Mouse (Mus musculus): ENCODE measurements around the gene Ftsj1. TPM values are rescaled to one million over a fixed set of nuclear protein-coding genes. Genes with fewer than 3 reads are reported as not detected.

The Ftsj1 gene
- total RNA-seq (2022): 10 to 100 TPM; 22.0 to 31.7 (median 26.1) TPM

DNA sequence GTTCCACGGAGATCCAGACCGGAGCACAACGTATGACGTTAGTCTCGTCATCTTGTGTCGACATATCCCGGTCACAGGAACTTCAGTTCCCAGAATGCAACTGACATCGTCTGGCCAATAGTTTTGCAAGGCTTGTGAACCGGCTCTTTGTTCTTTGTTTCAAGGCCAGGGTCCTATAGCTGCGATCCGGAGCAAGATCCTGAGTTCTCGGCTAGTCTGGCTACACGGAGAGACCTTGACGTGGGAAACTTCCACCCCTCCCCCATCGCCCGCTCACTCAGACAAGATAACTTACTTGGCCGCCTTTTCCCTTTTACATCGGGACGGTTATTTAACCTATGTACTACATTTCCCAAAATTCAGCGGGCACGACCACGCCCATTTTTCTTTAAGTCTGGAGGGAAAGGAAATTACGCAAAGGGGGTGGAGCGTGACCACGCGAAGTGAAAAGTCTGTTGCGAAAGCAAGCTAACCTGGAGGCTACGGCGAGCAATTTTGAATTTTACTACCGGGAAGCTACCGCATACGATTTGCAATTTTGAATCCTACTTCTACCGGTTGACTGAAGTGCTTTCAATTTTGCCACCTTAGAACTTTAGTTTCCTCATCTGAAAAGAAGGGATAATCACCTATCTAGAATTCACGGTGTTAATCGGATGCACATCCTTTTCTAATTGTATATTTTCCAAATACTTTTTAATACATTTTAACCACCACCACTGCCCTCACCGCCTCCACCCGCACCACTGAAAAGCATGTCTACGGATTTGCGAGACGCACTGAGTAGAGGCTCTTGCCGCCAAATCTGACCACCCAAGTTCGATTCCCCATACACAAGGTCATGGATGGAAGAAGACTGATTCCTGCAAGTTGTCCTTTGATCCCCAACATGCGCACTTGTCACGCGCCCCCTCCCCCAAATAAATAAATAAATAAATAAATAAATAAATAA lies at the start of gene Ftsj1:
Gene Ftsj1, minus strand, starts transcription at position 73 of the 952 bp plus-strand sequence.
- peak; percentile 82 to 84 for DNase-seq (ENCODE audit: low spot score in 2 of 2)

DNA sequence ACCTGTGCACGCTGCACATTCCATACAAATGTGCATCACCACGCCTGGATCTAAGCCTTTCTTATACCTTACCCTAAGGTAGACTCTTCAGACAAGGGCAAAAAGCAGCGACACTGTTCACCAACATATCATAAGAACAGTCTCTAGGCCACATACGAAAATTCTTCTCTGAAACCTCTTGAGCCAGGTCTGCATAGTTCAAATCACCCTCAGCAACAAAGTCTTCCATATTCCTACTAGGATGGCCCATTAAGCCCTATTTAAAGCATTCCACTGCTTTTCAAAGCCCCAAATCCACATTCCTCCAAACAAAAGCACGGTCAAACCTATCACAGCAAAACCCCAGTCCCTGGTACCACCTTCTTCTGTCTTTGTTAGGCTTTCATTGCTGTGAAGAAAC lies 36.4 kb upstream of the Ftsj1 start:
- no peak for DNase-seq (ENCODE audit: low spot score in 2 of 2)

DNA sequence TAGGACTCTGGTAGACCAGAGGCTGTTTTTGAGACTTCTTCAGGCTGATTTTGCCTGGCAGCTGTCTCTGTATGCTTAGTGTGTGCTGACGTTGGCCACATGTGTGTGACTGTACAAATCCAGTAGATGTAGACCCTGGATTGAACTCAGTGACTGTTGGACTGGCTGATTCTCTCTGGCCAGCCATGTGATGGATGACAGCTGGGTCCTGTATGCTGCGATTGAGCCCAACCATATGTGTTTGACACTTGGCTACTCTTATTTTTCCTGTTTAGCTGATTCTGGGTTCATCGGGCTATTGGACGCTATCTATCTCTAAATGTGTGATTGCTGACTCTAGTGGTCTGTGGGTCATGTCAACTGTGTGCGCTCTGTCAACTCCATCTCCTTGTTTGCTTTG lies 21.9 kb upstream of the Ftsj1 start:
- no peak for DNase-seq (ENCODE audit: low spot score in 2 of 2)

DNA sequence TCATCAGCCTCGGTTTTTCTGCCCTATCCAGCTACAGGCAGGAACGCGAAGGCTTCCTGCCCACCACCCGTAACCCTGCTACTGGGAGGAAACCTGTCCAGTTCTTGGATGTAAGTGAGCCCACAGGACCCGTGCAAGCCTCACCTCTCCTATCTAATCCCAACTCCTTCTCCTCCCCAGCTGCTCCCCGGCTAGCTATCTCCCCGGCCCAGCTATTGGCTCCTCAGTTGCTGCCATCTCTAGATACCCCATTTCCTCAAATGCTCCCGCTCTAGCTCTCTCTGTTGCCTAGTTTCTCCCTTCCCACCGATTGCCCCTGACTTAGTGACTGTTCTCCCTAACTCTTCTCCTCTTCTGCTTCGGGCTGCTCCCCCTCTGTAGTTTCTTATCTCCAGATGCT lies 19.8 kb upstream of the Ftsj1 start:
- DNase-seq (ENCODE audit: low spot score in 2 of 2): no peak

DNA sequence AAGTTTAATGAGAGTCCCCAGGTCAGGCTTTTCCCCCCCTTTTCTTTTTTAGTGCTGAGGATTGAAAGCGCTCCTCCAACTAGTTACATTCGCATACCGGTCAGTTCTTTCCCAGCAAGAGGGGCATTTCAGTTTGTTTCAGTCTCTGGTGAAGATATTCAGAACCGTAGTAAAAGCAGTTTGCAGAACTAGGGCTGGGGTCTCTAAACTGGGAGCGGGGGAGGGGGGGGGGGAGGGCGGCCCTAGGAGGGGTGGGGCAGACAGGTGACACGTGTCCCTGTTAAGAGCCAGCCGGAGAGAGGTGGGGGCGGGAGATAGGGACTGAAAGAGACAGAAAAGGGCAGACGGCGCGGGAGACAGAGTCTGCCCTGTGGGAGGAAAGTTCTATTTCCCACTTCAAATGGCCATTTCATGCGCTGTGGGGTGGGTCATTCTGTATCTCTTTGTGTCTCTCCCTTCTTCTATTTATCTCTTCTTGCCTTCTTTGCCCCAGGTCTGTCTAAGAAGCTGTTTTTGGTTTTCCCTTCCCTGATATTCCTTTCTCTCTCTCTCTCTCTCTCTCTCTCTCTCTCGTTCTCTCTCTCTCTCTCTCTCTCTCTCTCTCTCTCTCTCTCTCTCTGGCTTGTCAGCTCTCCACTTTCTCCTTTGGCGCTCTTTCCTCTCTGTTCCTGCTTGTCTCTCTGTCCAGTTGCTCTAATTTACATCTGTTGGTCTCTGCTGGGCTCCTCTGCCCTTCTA lies 19.0 kb upstream of the Ftsj1 start, which contains the start of gene Slc38a5:
Gene Slc38a5, plus strand, starts transcription at position 51 of the 738 bp plus-strand sequence.
- DNase-seq (ENCODE audit: low spot score in 2 of 2): no peak

DNA sequence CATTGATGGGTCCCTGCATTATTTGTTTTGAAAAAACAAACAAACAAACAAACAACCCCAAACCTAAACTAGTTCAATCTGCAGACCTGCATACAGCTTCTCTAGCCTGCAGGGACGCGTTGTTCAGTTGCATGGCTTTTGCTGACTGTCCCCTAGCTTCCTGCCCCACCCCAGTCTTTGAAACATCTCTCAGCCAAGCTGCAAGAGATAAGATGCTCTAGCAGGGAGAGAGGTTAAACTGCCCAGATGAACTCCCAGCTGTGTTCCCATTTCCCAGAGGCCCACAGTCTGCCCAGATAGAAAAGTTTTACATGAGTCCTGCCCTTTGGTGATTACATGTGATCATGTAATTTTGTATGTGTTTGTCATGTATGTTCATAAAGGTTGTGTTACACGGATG lies 12.0 kb upstream of the Ftsj1 start:
- DNase-seq (ENCODE audit: low spot score in 2 of 2): no peak

DNA sequence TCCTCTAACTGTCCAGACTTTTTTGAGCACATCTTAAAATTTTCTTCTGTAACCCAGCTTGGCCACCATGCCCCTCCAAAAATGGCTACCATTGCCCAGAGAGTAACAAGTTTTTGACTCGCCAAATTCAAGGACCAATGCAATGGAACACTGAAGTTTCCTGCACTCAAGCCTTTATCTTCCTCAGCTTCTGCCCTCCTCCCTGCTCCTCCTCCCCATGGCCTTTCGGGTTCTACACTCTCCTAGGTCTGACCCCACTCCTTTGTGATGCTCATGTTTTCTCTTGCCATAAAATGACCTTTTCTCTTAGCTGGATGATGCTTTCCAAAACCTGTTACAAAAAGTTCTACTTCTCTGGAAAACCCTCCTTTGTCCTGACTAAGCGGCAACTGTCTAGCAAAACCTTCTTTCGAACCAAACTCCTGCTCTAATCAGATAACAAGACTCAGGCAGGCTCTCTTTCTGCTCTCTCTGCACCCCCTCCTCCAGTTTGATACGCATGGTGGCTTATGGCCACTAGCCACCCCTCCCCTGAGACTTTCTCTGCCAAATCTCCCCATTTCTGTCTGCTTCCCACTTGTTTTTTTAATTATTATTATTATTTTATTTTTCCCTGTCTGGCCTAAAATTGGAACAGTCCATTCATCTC lies 11.1 kb upstream of the Ftsj1 start:
- DNase-seq (ENCODE audit: low spot score in 2 of 2): no peak

DNA sequence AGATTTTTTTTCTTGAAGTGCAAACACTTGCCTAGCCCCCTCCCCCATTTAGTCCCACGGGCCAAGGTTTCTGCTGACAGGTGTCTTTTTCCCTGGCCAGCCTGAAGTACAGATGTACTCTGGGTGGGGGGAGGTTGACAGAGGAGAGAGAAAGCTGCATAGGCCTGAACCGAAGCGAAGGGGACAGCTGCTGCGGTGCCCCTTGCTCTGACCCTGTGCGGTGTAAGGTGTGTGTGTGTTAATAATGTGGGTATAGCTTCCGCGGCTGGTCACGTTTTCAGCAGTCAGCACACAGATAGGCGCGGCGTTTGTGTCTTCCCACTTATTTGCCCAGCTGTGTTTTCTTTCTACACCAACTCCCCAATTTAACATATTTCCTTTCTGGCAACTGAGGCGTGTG lies 7.3 kb upstream of the Ftsj1 start:
- no peak for DNase-seq (ENCODE audit: low spot score in 2 of 2)

DNA sequence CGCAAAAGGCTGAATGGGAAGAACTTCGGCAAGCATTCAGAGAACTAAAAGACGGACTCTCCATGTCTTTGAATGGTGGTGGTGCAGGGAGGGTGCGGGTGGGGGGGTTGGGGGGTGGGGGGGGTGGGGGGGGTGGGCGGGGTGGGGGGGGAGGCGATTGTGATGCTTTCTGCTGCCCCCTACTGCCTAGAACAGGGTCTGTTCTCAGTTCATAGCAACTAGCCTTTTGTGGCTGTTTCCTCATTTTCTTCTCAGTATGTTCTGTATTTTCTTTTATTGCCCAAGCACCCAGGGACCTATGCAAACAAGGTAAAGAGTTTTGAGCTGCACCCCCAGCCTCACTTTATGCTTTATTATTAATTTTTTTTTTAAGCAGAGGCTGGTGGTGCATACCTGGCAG lies 3.6 kb upstream of the Ftsj1 start:
- DNase-seq (ENCODE audit: low spot score in 2 of 2): no peak

DNA sequence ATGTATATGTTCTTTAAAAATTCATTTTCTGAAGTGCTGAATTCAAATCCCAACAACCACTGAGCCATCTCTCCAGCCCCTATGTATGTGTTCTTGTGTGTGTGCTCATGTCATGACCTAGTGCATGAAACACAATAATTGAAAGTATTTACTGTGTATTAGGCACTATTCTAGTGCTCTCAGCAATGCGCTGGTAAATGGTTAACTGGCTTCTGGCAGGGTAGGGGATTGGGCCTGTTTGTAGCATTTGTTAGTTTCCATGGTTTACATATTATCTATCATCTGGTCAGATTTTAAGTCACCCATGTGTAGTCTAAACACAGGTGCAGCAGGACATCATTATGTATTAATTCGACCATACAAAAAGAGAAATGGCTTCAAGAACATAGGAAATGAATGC lies 1.5 kb upstream of the Ftsj1 start:
- no peak for DNase-seq (ENCODE audit: low spot score in 2 of 2)

DNA sequence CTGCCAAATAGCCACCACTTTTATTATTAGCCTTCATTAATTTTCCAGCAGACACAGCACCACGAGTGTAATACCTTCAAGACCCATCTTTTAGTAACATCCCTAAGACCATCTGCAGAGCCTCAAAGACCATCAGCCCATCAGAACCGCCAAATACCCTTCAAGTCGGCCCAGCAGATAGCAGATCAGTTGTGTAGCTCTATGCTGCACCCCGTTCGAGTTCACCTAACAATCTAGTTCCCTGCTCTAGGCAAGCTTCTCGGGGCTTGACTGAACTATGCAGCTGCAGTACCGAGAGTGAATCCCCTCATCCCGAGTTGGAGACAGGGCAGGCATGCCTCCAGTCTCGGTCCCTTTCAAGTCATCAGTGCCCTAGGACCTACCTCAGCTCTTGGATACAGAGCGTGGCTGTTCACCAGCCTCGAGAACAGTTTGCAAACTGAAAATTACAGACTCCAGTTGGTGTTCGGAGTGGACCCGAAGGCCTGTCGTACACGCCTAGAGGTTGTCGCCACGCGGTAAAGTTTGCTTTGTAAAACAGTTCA lies 345 bp downstream of the Ftsj1 start:
- no peak for DNase-seq (ENCODE audit: low spot score in 2 of 2)

DNA sequence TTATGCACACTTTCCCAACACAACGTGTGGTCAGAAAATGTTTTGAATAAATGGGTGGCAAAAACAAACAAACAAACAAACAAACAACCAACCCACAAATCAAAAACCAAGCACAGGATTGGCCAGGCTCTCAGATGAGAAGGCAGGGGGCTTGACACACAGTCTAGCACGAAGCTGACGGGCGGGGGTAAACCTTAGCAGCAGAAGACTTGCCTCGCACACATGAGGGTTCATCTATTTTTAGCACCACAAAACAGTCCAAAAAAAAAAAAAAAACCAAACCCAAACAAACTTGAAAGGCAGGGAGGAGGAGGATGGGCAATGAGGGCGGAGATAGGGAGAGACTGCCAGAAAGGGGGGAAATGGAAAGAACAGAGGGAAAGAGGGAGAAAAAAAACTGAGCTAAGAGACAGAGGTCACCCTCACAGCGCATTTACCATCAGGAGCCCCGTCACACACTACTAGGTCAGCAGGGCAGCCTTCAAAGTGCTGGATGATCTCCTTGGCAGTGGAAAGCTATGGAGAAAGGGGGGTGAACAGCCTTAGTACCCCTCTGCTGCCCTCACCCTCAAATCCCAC lies 3.6 kb downstream of the Ftsj1 start:
- DNase-seq (ENCODE audit: low spot score in 2 of 2): no peak

DNA sequence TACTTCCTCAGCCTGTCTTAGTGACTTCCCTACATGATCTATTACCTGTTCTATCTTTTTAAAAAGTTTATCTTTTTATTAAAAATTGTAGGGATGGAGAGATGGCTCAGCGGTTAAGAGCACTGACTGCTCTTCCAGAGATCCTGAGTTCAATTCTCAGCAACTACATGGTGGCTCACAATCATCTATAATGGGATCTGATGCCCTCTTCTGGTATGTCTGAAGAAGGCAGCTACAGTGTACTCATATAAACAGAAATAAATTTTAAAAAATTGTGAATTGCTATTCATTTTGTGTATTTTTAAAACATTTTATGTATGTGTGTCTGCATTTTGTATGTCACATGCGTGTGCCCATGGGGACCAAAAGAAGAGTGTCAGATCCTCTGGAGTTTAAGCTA lies 4.5 kb downstream of the Ftsj1 start:
- DNase-seq (ENCODE audit: low spot score in 2 of 2): no peak

DNA sequence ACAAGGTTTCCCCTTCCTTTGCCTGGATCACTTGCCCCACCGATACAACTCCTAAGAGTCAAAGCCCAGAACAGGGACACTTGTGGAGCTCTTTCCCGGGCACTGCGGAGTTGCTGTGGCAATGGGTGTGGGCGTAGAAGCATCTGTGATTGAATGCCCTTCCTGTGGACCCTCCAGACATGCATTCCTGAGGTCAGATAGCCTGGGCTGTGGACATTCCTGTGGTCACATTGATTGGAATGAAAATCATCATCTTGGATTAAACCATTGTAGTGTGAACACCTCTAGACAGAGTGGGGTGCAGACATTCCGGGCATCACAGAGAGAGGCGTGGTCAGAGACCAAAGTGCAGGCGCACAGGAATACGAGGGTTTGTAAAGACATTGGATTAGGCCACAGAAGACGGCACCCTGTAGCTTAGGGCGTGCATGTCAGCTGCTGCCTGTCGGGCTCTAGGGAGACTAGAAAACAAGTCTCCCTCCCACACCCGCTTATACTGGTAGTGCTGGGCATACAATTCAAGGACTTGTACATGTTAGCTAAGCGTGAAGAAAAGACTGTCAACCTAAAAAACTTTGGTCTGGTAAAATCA lies 13.3 kb downstream of the Ftsj1 start:
- DNase-seq (ENCODE audit: low spot score in 2 of 2): no peak

DNA sequence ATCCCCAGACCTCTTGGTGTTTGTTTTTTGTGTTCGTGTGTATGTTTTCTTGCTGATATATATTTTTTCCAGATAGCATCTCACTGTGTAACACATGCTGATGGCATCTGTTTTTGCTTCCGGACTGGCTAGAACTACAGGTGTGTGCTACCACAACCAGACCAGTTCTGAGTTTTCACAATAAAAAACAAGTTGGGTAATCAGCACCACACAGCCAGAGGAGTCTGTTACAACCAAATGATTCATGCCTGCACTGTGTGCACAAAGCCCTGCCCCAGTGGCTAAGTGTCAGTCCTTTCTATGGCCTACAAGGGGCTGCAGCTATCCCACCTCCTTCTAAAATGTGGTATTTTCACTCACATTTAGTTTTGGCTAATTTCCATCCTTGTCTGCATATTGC lies 15.5 kb downstream of the Ftsj1 start:
- DNase-seq (ENCODE audit: low spot score in 2 of 2): no peak

DNA sequence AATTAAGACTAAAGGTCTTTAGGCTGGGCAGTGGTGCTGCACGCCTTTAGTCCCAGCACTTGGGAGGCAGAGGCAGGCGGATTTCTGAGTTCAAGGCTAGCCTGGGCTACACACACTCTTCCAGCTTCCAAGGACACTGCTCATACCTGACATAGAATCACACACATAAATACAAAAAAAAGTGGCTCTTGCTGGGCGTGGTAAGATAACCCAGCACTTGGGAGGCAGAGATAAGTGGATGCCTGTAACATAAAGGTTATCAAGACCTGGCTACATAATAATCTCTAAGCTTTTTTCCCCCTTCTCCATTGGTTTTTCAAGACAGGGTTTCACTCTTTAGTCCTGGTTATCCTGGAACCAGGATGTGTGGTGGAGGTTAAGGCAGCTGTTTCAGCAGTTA lies 18.6 kb downstream of the Ftsj1 start:
- no peak for DNase-seq (ENCODE audit: low spot score in 2 of 2)

DNA sequence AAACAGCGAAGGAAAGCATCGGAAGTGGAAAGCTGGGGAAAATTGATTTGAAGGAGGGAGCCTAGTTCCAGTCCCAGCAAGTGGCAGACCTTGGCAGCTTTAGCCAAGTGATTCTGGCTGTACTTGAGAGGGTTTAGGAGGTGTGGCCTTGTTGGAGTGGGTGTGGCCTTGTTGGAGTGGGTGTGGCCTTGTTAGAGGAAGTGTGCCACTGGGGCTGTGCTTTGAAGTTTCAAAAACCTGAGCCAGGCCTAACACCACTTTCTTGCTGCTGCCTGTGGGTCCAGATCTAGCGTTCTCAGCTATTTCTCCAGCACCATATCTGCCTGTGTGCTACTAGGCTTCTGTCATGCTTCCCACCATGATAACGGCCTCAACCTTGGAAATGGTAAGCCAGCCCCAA lies 21.9 kb downstream of the Ftsj1 start:
- no peak for DNase-seq (ENCODE audit: low spot score in 2 of 2)

DNA sequence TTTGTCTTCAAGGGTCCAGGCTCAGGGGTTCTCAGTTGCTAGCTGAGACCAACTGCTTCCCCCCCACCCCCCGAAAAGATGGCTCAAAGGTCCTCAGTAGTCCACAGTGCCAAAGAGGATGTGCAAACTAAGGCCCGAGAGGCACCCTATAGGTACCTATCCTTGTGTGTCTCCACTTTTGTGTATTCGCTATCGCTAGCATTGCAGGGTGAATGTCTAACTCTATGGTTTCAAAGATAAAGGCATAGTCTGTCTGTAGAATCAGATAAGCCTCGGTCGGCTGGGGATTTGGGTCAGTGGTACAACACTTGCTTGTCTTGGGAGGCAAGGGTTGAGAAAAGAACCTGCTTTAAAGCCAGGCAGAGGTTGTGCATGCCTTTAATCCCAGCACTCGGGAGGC lies 28.7 kb downstream of the Ftsj1 start:
- DNase-seq (ENCODE audit: low spot score in 2 of 2): no peak

DNA sequence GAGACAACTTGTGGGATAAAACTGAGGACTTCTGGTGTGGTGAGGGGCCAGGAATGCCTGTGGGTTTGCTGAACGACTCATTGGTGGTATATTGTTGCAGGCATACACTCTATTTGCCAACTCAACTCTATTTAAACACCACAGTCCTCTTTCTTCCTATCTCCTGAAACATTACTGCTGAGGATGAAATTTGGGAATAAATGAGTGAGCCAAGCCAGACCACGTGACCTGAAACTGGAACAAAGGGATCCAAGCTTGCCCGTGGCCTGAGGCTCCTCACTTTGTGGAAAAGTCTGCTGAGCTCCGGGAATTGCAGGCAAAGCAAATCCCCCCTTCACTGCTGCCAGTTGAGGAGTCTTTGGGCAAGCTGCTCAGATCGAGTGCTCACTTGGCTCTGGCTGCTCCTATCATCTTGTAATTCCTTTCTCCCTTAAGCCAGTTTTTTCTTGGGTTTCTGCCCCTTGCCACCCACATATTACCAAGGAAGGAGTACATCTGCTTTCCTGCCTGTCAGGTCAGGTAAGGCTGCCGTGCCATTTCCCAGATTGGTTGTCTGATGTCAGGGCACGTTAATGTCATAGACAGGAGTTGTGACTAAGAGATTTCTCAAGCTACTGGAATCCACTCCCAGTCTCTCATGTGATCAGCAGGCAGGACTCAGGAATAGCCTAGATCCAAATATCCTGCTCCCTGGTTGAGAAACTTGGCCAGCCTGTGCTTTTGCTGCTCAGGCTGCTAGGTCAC lies 29.4 kb downstream of the Ftsj1 start:
- DNase-seq (ENCODE audit: low spot score in 2 of 2): peak in 1 of 2 experiments; percentile 16

DNA sequence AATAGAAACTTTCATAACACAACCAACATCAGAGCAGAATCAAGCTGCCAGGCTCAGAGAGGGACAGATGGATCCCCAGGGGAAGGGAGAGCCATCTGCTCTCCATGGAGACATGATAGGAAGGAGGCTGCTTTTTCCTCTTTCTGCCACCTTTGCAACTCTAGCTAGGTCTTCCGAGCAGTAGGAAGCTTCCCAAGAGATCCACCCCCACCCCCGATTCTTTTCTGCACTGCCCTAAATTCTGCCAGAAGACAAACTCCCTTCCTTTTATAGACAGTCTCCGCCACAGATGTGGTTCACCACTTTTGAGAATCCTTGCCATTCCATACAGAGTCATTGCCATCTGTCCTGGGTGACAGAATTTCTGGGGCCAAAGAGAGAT lies 29.9 kb downstream of the Ftsj1 start:
- DNase-seq (ENCODE audit: low spot score in 2 of 2): peak; percentile 65 to 68
